Mouse (Mus musculus) liver, adult 2 months (tissue): ENCODE data around the gene Fem1a. TPM values are rescaled to one million over a fixed set of nuclear protein-coding genes. Genes with fewer than 3 reads are reported as not detected.

ENCODE experiments used
- DNase-seq: peaks from one replicate; pipeline ENCODE4 v3.0.0-alpha.2; 2011; ENCODE audit warnings: low read depth, low spot score; ENCODE audit errors: extremely low read depth
- H3K27ac ChIP-seq: fragments of 200-500 bp; replicated peaks from 2 replicates; pipeline ENCODE4 v1.5.1; 2012; ENCODE audit warnings: low read depth, mild to moderate bottlenecking, control low read depth, inconsistent platforms, low read length; ENCODE audit not compliant: insufficient read depth
- H3K27me3 ChIP-seq: fragments of 200-500 bp; 2 replicates; pipeline ENCODE4 v1.6.1; 2012; ENCODE audit warnings: mild to moderate bottlenecking, moderate library complexity, low read length, inconsistent platforms; ENCODE audit not compliant: control insufficient read depth, insufficient read depth
- H3K36me3 ChIP-seq: fragments of 200-500 bp; 2 replicates; pipeline ENCODE4 v1.6.1; 2012; ENCODE audit warnings: low read length, inconsistent platforms; ENCODE audit not compliant: control insufficient read depth, insufficient read depth
- H3K4me1 ChIP-seq: fragments of 200-500 bp; 2 replicates; pipeline ENCODE4 v1.6.1; 2011; ENCODE audit warnings: low read length; ENCODE audit not compliant: control insufficient read depth, insufficient read depth
- H3K4me3 ChIP-seq: fragments of 200-500 bp; 2 replicates; pipeline ENCODE4 v1.5.1; 2011; ENCODE audit warnings: low read depth, mild to moderate bottlenecking, control low read depth, low read length, moderate library complexity; ENCODE audit not compliant: insufficient read depth
- H3K79me2 ChIP-seq: fragments of 200-500 bp; 2 replicates; pipeline ENCODE4 v1.6.1; 2012; ENCODE audit warnings: inconsistent platforms, mild to moderate bottlenecking, low read length, moderate library complexity; ENCODE audit not compliant: control insufficient read depth, insufficient read depth
- H3K9ac ChIP-seq: fragments of 200-500 bp; 2 replicates; pipeline ENCODE4 v1.6.1; 2012; ENCODE audit warnings: low read depth, mild to moderate bottlenecking, control low read depth, inconsistent platforms, low read length
- CTCF ChIP-seq: fragments of 200-500 bp; IDR thresholded peaks from 2 replicates; pipeline ENCODE4 v1.5.1; 2011; ENCODE audit warnings: low read depth, low read length, control low read depth
- POLR2A ChIP-seq: fragments of 200-500 bp; IDR thresholded peaks from 2 replicates; pipeline ENCODE4 v1.6.1; 2011; ENCODE audit warnings: low read length, control low read depth; ENCODE audit not compliant: insufficient read depth; ENCODE audit errors: extremely low read depth
- WGBS: fragments of 180-500 bp; shearing (Covaris S2); methylation state at CpG from one replicate; pipeline ENCODE4 v1.1.7; 2018; 5-methylcytosine and 5-hydroxymethylcytosine counted together
- polyA plus RNA-seq: library from polyadenylated mRNA; depleted of rRNA; stranded (reverse); fragments of >200 nt; gene quantifications from 2 replicates; pipeline ENCODE4 v1.2.3, GENCODE M21; 2012
- total RNA-seq: library from RNA; depleted of rRNA; stranded (reverse); fragments of >200 nt; gene quantifications from 2 replicates; pipeline ENCODE4 v1.2.3, GENCODE M21; 2014

The Fem1a gene
- total and polyA plus RNA-seq, 2 experiments: 11.5 to 18.9 TPM

- Histone ChIP-seq H3K27me3 (no peaks in the 10 kb centered on the region), H3K27ac (0 out of 2 replicates have a peak overlapping the region, but pooled peaks have one; percentile 8), H3K4me3 (no peak overlapping the region), H3K79me2 (peaks cover 24% of the 10 kb centered on the region), H3K9ac (peak overlapping the region; percentile 25; the same call in 1 of the 2 replicates), H3K4me1 (peaks cover 37% of the 10 kb centered on the region), H3K36me3 (peaks cover 7% of the 10 kb centered on the region; the same call in 1 of the 2 replicates)
- 88% methylated on average over 5 of the region's 5 CpGs for WGBS
- DNase-seq: no peak
- TF ChIP-seq POLR2A: no peak
- no peak for TF ChIP-seq CTCF
These were observed 17.4 kb downstream of the Fem1a start for GRCm38 (mm10) chr17:56273986-56274385.

- Histone ChIP-seq H3K27ac (peak overlapping the region; percentile 94), H3K79me2 (peaks cover 24% of the 10 kb centered on the region), H3K36me3 (peaks cover 12% of the 10 kb centered on the region; the same call in 1 of the 2 replicates), H3K4me3 (peak overlapping the region; percentile 86), H3K27me3 (no peaks in the 10 kb centered on the region), H3K9ac (peak overlapping the region; percentile 91), H3K4me1 (peaks cover 39% of the 10 kb centered on the region)
- TF ChIP-seq CTCF: no peak
- no peak for TF ChIP-seq POLR2A
- 5% methylated on average over 5 of the region's 5 CpGs for WGBS
- DNase-seq: peak; percentile 84
These were observed 19.4 kb downstream of the Fem1a start for GRCm38 (mm10) chr17:56275842-56276480.

GRCm38 (mm10) chr17:56276643-56277566 is 20.3 kb downstream of the Fem1a start, which contains the start of gene Ticam1:
TSS of gene Ticam1 (minus strand) at chr17:56276786.
- peak within 1 kb of the TSS; percentile 94 for H3K27ac ChIP-seq
- no peaks in the 10 kb centered on the region for H3K27me3 ChIP-seq
- under 1% methylated on average over 21 of the region's 21 CpGs for WGBS
- H3K4me3 ChIP-seq: peak within 1 kb of the TSS; percentile 86
- DNase-seq: peak; percentile 97
- TF ChIP-seq POLR2A (peak; percentile 65), CTCF (no peak)
- H3K36me3 ChIP-seq: peaks cover 12% of the 10 kb centered on the region; the same call in 1 of the 2 replicates
- peaks cover 24% of the 10 kb centered on the region for H3K79me2 ChIP-seq
- peaks cover 39% of the 10 kb centered on the region for H3K4me1 ChIP-seq
- peak within 1 kb of the TSS; percentile 91 for H3K9ac ChIP-seq

GRCm38 (mm10) chr17:56277567-56277893 is 20.9 kb downstream of the Fem1a start:
- Histone ChIP-seq H3K79me2 (peaks cover 18% of the 10 kb centered on the region), H3K27me3 (no peaks in the 10 kb centered on the region), H3K9ac (peak overlapping the region; percentile 57; the same call in 1 of the 2 replicates), H3K27ac (peak overlapping the region; percentile 62; the same call in 1 of the 2 replicates), H3K36me3 (peaks cover 13% of the 10 kb centered on the region; the same call in 1 of the 2 replicates), H3K4me3 (no peak overlapping the region), H3K4me1 (peaks cover 35% of the 10 kb centered on the region)
- DNase-seq: no peak
- TF ChIP-seq CTCF: no peak
- TF ChIP-seq POLR2A: no peak
- whole genome bisulfite sequencing: 43% methylated on average over 2 of the region's 2 CpGs

GRCm38 (mm10) chr17:56278340-56278739 is 21.7 kb downstream of the Fem1a start:
- no peak for DNase-seq
- 93% methylated on average over 5 of the region's 5 CpGs for WGBS
- TF ChIP-seq POLR2A (no peak), CTCF (no peak)
- no peak overlapping the region for H3K9ac ChIP-seq
- peaks cover 14% of the 10 kb centered on the region for H3K79me2 ChIP-seq
- H3K36me3 ChIP-seq: peaks cover 17% of the 10 kb centered on the region; the same call in 1 of the 2 replicates
- H3K27ac ChIP-seq: no peak overlapping the region
- peaks cover 28% of the 10 kb centered on the region for H3K4me1 ChIP-seq
- H3K4me3 ChIP-seq: no peak overlapping the region
- no peaks in the 10 kb centered on the region for H3K27me3 ChIP-seq
